Mouse (Mus musculus) lung, postnatal 0 days (tissue): ENCODE results near the gene Sstr1. TPM values are rescaled to one million over a fixed set of nuclear protein-coding genes. Genes with fewer than 3 reads are reported as not detected.

ENCODE experiments used
- ATAC-seq: fragments of 200-750 bp; cut with Nextera tagmentation; 2 replicates; pipeline ENCODE4 v1.8.0; 2017; ENCODE audit warnings: moderate library complexity
- DNase-seq: peaks from one replicate; pipeline ENCODE4 v3.0.0-alpha.2; 2016; ENCODE audit warnings: low spot score
- H3K27ac ChIP-seq: fragments of 300-500 bp; sonication (generic); 2 replicates; pipeline ENCODE4 v1.5.1; 2014; ENCODE audit warnings: antibody characterized with exemption, mild to moderate bottlenecking, low read length, mixed read lengths
- H3K27me3 ChIP-seq: fragments of 300-500 bp; sonication (generic); replicated peaks from 2 replicates; pipeline ENCODE4 v1.6.1; 2014; ENCODE audit warnings: low read length, mixed read lengths; ENCODE audit not compliant: insufficient read depth
- H3K36me3 ChIP-seq: fragments of 300-500 bp; sonication (generic); 2 replicates; pipeline ENCODE4 v1.6.1; 2014; ENCODE audit warnings: low read length, mixed read lengths; ENCODE audit not compliant: insufficient read depth
- H3K4me1 ChIP-seq: fragments of 300-500 bp; sonication (generic); 2 replicates; pipeline ENCODE4 v1.6.1; 2014; ENCODE audit warnings: antibody characterized with exemption, low read depth, low read length, mixed read lengths; ENCODE audit not compliant: insufficient read depth
- H3K4me2 ChIP-seq: fragments of 300-500 bp; sonication (generic); replicated peaks from 2 replicates; pipeline ENCODE4 v1.6.1; 2014; ENCODE audit warnings: low read depth, mild to moderate bottlenecking, low read length, moderate library complexity, mixed read lengths
- H3K4me3 ChIP-seq: fragments of 300-500 bp; sonication (generic); 2 replicates; pipeline ENCODE4 v1.5.1; 2014; ENCODE audit warnings: low read depth, low read length
- H3K9ac ChIP-seq: fragments of 300-500 bp; sonication (generic); replicated peaks from 2 replicates; pipeline ENCODE4 v1.6.1; 2014; ENCODE audit warnings: low read depth, mild to moderate bottlenecking
- H3K9me3 ChIP-seq: fragments of 300-500 bp; sonication (generic); 2 replicates; pipeline ENCODE4 v1.6.1; 2016; ENCODE audit warnings: low read length, mixed read lengths
- CTCF ChIP-seq: IDR thresholded peaks from 2 replicates; pipeline ENCODE4 v1.5.1; 2016; ENCODE audit warnings: antibody characterized with exemption, mild to moderate bottlenecking
- EP300 ChIP-seq: IDR thresholded peaks from 2 replicates; pipeline ENCODE4 v1.6.1; 2016; ENCODE audit warnings: antibody characterized with exemption, mild to moderate bottlenecking, control low read depth
- WGBS: fragments of 180-500 bp; shearing (Covaris S2); extraction: QIAGEN DNeasy Blood & Tissue Kit; methylation state at CpG from one replicate; pipeline ENCODE4 v1.1.7; 2014; 5-methylcytosine and 5-hydroxymethylcytosine counted together
- polyA plus RNA-seq: library from polyadenylated mRNA; unstranded; fragments of >200 nt; fragmentation: Nextera tagmentation; extraction: Ambion mirVana; gene quantifications from 2 replicates; pipeline ENCODE4 v1.2.1, GENCODE M21; 2015

The Sstr1 gene
- polyA plus RNA-seq, 1 experiment from 2014 or later, result not detected

GRCm38 (mm10) chr12:58213451-58214288 is 2.1 kb downstream of the Sstr1 start:
- TF ChIP-seq CTCF (no peak), EP300 (no peak)
- peaks cover 27% of the 10 kb centered on the region for H3K27me3 ChIP-seq
- DNase-seq (peak; percentile 29), ATAC-seq (peak; percentile 61)
- H3K36me3 ChIP-seq, result no peaks in the 10 kb centered on the region
- H3K4me3 ChIP-seq, result peak overlapping the region; percentile 35
- no peak overlapping the region for H3K9ac ChIP-seq
- H3K4me2 ChIP-seq, result peak overlapping the region; percentile 59
- under 1% methylated on average over 40 of the region's 40 CpGs for WGBS
- no peak overlapping the region for H3K27ac ChIP-seq
- H3K9me3 ChIP-seq, result no peaks in the 10 kb centered on the region
- peaks cover 20% of the 10 kb centered on the region for H3K4me1 ChIP-seq

- ATAC-seq (0 out of 2 replicates have a peak, but pooled peaks have one; percentile 25), DNase-seq (peak; percentile 37)
- Histone ChIP-seq H3K9ac (no peak overlapping the region; the same call in 1 of the 2 replicates), H3K27me3 (peaks cover 27% of the 10 kb centered on the region), H3K4me2 (peak overlapping the region; percentile 59), H3K27ac (no peak overlapping the region), H3K36me3 (no peaks in the 10 kb centered on the region), H3K4me3 (peak overlapping the region; percentile 35), H3K9me3 (no peaks in the 10 kb centered on the region), H3K4me1 (peaks cover 20% of the 10 kb centered on the region)
- no peak for TF ChIP-seq EP300
- TF ChIP-seq CTCF, result no peak
- 15% methylated on average over 13 of the region's 13 CpGs for WGBS
Observed at GRCm38 (mm10) chr12:58214289-58215136, 2.9 kb downstream of the Sstr1 start.

GRCm38 (mm10) chr12:58216218-58216617 is 4.6 kb downstream of the Sstr1 start:
- H3K27ac ChIP-seq, result no peak overlapping the region
- H3K36me3 ChIP-seq, result no peaks in the 10 kb centered on the region
- no peak overlapping the region for H3K4me3 ChIP-seq
- no peak overlapping the region for H3K9ac ChIP-seq
- TF ChIP-seq EP300 (no peak), CTCF (no peak)
- no peaks in the 10 kb centered on the region for H3K9me3 ChIP-seq
- no peak for ATAC-seq
- peaks cover 20% of the 10 kb centered on the region for H3K4me1 ChIP-seq
- H3K27me3 ChIP-seq, result peaks cover 25% of the 10 kb centered on the region
- no peak overlapping the region for H3K4me2 ChIP-seq
- WGBS, result 39% methylated on average over 2 of the region's 2 CpGs
- DNase-seq, result no peak

- H3K9me3 ChIP-seq, result no peaks in the 10 kb centered on the region
- no peak overlapping the region for H3K9ac ChIP-seq
- TF ChIP-seq EP300 (no peak), CTCF (no peak)
- H3K4me3 ChIP-seq, result no peak overlapping the region
- no peaks in the 10 kb centered on the region for H3K36me3 ChIP-seq
- WGBS, result 92% methylated on average over 3 of the region's 3 CpGs
- H3K4me2 ChIP-seq, result no peak overlapping the region
- H3K27me3 ChIP-seq, result no peaks in the 10 kb centered on the region
- H3K27ac ChIP-seq, result no peak overlapping the region
- peaks cover 4% of the 10 kb centered on the region; the same call in 1 of the 2 replicates for H3K4me1 ChIP-seq
- no peak for DNase-seq
- no peak for ATAC-seq
Observed at GRCm38 (mm10) chr12:58219078-58219477, 7.5 kb downstream of the Sstr1 start.

GRCm38 (mm10) chr12:58225644-58226043 is 14.1 kb downstream of the Sstr1 start:
- no peak overlapping the region for H3K4me2 ChIP-seq
- H3K36me3 ChIP-seq, result no peaks in the 10 kb centered on the region
- no peak overlapping the region for H3K27ac ChIP-seq
- DNase-seq, result no peak
- no peak for ATAC-seq
- TF ChIP-seq EP300, result no peak
- TF ChIP-seq CTCF, result no peak
- H3K9ac ChIP-seq, result no peak overlapping the region
- no peaks in the 10 kb centered on the region for H3K4me1 ChIP-seq
- no peaks in the 10 kb centered on the region for H3K9me3 ChIP-seq
- no peaks in the 10 kb centered on the region for H3K27me3 ChIP-seq
- H3K4me3 ChIP-seq, result no peak overlapping the region
- WGBS, result 85% methylated on average over 5 of the region's 5 CpGs

GRCm38 (mm10) chr12:58232489-58232888 is 20.9 kb downstream of the Sstr1 start:
- Histone ChIP-seq H3K4me2 (no peak overlapping the region), H3K9me3 (no peaks in the 10 kb centered on the region), H3K36me3 (no peaks in the 10 kb centered on the region), H3K4me1 (no peaks in the 10 kb centered on the region), H3K4me3 (no peak overlapping the region), H3K27ac (no peak overlapping the region), H3K27me3 (no peaks in the 10 kb centered on the region), H3K9ac (no peak overlapping the region)
- 71% methylated on average over 2 of the region's 2 CpGs for WGBS
- TF ChIP-seq CTCF (no peak), EP300 (no peak)
- no peak for DNase-seq
- ATAC-seq, result no peak
